12 mouse cellular contexts compared by ENCODE assay signal in genomic region chr7:29726860-29727259, GRCm38 (mm10). TPM values are rescaled to one million over a fixed set of nuclear protein-coding genes. Genes with fewer than 3 reads are reported as not detected.
A peak's percentile ranks its signal among the peaks of the same experiment; 100 is the strongest.
DNase-seq lines count a peak whose midpoint lies in the region; ATAC-seq and TF ChIP-seq lines count a peak whose summit lies in the region.
"Not testable (repeated sequence)": the region's sequence is repeated elsewhere in the genome, so short reads cannot be mapped to it uniquely, and the experiment has no call there.
"Had no signal": no experiment of that assay in that cellular context is flagged by ENCODE, and none has a peak within 500 bp of the region (broad histone marks: within the 10 kb centered on the region; RNA-seq: fewer than 3 reads in every experiment).

Catsperg2 (minus strand) TSS chr7:29727032.

- DNase-seq in ZHBTc4 (ENCODE audit: low read depth, low spot score) = peak; percentile 74
- peak; percentile 19 for DNase-seq in hindbrain, postnatal 0 days (ENCODE audit: low spot score)
- not testable (repeated sequence) for DNase-seq in limb, embryonic 14.5 days (ENCODE audit: low spot score)
- peak; percentile 14 for DNase-seq in midbrain, embryonic 10.5 days (ENCODE audit: low spot score)
- peak; percentile 48 for DNase-seq in testis, postnatal 14 days (ENCODE audit: low spot score)

- not testable (repeated sequence) for ATAC-seq in embryonic facial prominence, embryonic 13.5 days (ENCODE audit: insufficient number of reproducible peaks, insufficient read depth, low FRiP score, low TSS enrichment, low read depth); heart, embryonic 14.5 days (ENCODE audit: insufficient number of reproducible peaks, insufficient read depth, low FRiP score, low read depth); limb, embryonic 14.5 days (ENCODE audit: low FRiP score, low read depth)
- ATAC-seq in hindbrain, postnatal 0 days = 0 out of 2 replicates have a peak, but pooled peaks have one; percentile 18
- peak; percentile 61; the same call in 1 of the 2 replicates for ATAC-seq in neural tube, embryonic 14.5 days (ENCODE audit: low read depth)

- not testable (repeated sequence) for H3K9me3 ChIP-seq in embryonic facial prominence, embryonic 13.5 days; heart, embryonic 14.5 days (ENCODE audit: control insufficient read depth, low read length); hindbrain, postnatal 0 days (ENCODE audit: low read length); limb, embryonic 14.5 days (ENCODE audit: control insufficient read depth, low read length); neural tube, embryonic 14.5 days (ENCODE audit: control insufficient read depth, low read length)
- H3K9me3 ChIP-seq in midbrain, embryonic 10.5 days (replicated peaks) = peaks cover 12% of the 10 kb centered on the region

- H3K27me3 ChIP-seq in embryonic facial prominence, embryonic 13.5 days; heart, embryonic 14.5 days (ENCODE audit: control insufficient read depth, insufficient read depth, low read length); hindbrain, postnatal 0 days (ENCODE audit: insufficient read depth, low read length); limb, embryonic 14.5 days (ENCODE audit: control insufficient read depth, insufficient read depth, low read length); midbrain, embryonic 10.5 days (ENCODE audit: low read depth, poor library complexity, severe bottlenecking); neural tube, embryonic 14.5 days (ENCODE audit: control insufficient read depth, insufficient read depth, low read length): not testable (repeated sequence)

- H3K4me2 ChIP-seq in embryonic facial prominence, embryonic 13.5 days = 0 out of 2 replicates have a peak within 1 kb of the TSS, but pooled peaks have one; percentile 16
- peak within 1 kb of the TSS; percentile 2 for H3K4me2 ChIP-seq in heart, embryonic 14.5 days (ENCODE audit: low read length)
- H3K4me2 ChIP-seq in hindbrain, postnatal 0 days (ENCODE audit: low read depth, low read length); neural tube, embryonic 14.5 days (ENCODE audit: low read depth, low read length): not testable (repeated sequence)
- peak within 1 kb of the TSS; percentile 3; the same call in 1 of the 2 replicates for H3K4me2 ChIP-seq in limb, embryonic 14.5 days (replicated peaks; ENCODE audit: low read depth, low read length, severe bottlenecking)

- not testable (repeated sequence) for TF ChIP-seq CTCF in hindbrain, postnatal 0 days (IDR thresholded peaks at IDR 0.05; ENCODE audit: low read depth)

- not testable (repeated sequence) for TF ChIP-seq POLR2A in limb, embryonic 14.5 days (IDR thresholded peaks at IDR 0.05; ENCODE audit: borderline replicate concordance, extremely low read depth, insufficient read depth, insufficient read length)

- H3K4me1 ChIP-seq in embryonic facial prominence, embryonic 13.5 days; heart, embryonic 14.5 days (ENCODE audit: control insufficient read depth in 2 of 2, insufficient read depth in 2 of 2, low read length in 2 of 2); hindbrain, postnatal 0 days (ENCODE audit: insufficient read depth, low read length); limb, embryonic 14.5 days (ENCODE audit: control insufficient read depth, insufficient read depth, low read length); midbrain, embryonic 10.5 days; neural tube, embryonic 14.5 days (ENCODE audit: control insufficient read depth, insufficient read depth, low read length): not testable (repeated sequence)

- not testable (repeated sequence) for H3K36me3 ChIP-seq in embryonic facial prominence, embryonic 13.5 days; heart, embryonic 14.5 days (ENCODE audit: control insufficient read depth, insufficient read depth, low read length); hindbrain, postnatal 0 days (ENCODE audit: insufficient read depth, low read length); limb, embryonic 14.5 days (ENCODE audit: control insufficient read depth, insufficient read depth, low read length); midbrain, embryonic 10.5 days; neural tube, embryonic 14.5 days (ENCODE audit: control insufficient read depth, insufficient read depth, low read length)

- not testable (repeated sequence) for H3K4me3 ChIP-seq in embryonic facial prominence, embryonic 13.5 days; heart, embryonic 14.5 days (ENCODE audit: control insufficient read depth in 1 of 2, insufficient read depth in 1 of 2, low read depth in 1 of 2, low read length in 2 of 2); hindbrain, postnatal 0 days (ENCODE audit: low read length); limb, embryonic 14.5 days (replicated peaks; ENCODE audit: low read length); midbrain, embryonic 10.5 days; neural tube, embryonic 14.5 days (ENCODE audit: low read depth, low read length)

- 57% methylated on average over 11 of the region's 11 CpGs for WGBS in embryonic facial prominence, embryonic 13.5 days
- 52% methylated on average over 11 of the region's 11 CpGs for WGBS in heart, embryonic 14.5 days
- 65% methylated on average over 11 of the region's 11 CpGs for WGBS in hindbrain, postnatal 0 days
- WGBS in limb, embryonic 14.5 days = 54% methylated on average over 11 of the region's 11 CpGs
- 65% methylated on average over 11 of the region's 11 CpGs for WGBS in midbrain, embryonic 10.5 days
- WGBS in neural tube, embryonic 14.5 days = 55% methylated on average over 11 of the region's 11 CpGs

- not testable (repeated sequence) for H3K9ac ChIP-seq in embryonic facial prominence, embryonic 13.5 days; heart, embryonic 14.5 days (ENCODE audit: low read length); hindbrain, postnatal 0 days (replicated peaks; ENCODE audit: low read length); limb, embryonic 14.5 days (ENCODE audit: low read depth, low read length, severe bottlenecking); neural tube, embryonic 14.5 days (replicated peaks; ENCODE audit: low read depth, low read length)

- not testable (repeated sequence) for H3K27ac ChIP-seq in embryonic facial prominence, embryonic 13.5 days; heart, embryonic 14.5 days (replicated peaks in 1 of 2; ENCODE audit: control insufficient read depth in 1 of 2, insufficient read depth in 1 of 2, low read depth in 2 of 2, low read length in 2 of 2); hindbrain, postnatal 0 days; limb, embryonic 14.5 days (replicated peaks; ENCODE audit: low read depth, low read length); midbrain, embryonic 10.5 days (replicated peaks); neural tube, embryonic 14.5 days (ENCODE audit: low read depth, low read length)

RNA-seq across cellular contexts. Expression of gene Catsperg2, which starts in this region (rescaled TPM):
- not detected in 2 replicates for polyA plus RNA-seq in embryonic facial prominence, embryonic 13.5 days (2015; fragmentation: Nextera tagmentation; extraction: Ambion mirVana)
- polyA plus RNA-seq in heart, embryonic 14.5 days (2014; fragmentation: Nextera tagmentation; extraction: Ambion mirVana) = not detected in 2 replicates
- total RNA-seq in hindbrain, postnatal 0 days (2014; rRNA removed) = 0.11 and 0.37 TPM in 2 replicates
- polyA plus RNA-seq in hindbrain, postnatal 0 days (2015; fragmentation: Nextera tagmentation; extraction: Ambion mirVana) = 0.28 and 0.41 TPM in 2 replicates
- polyA plus RNA-seq in limb, embryonic 14.5 days (2012; rRNA removed) = 0.04 and 0.13 TPM in 2 replicates
- polyA plus RNA-seq in limb, embryonic 14.5 days (2014; fragmentation: Nextera tagmentation; extraction: Ambion mirVana) = not detected in 2 replicates
- 0.05 and 0.06 TPM in 2 replicates for polyA plus RNA-seq in midbrain, embryonic 10.5 days (2016; fragmentation: Nextera tagmentation; extraction: Ambion mirVana)
- polyA plus RNA-seq in neural tube, embryonic 14.5 days (2014; fragmentation: Nextera tagmentation; extraction: Ambion mirVana) = 0.18 and 0.19 TPM in 2 replicates
- total RNA-seq: gastrocnemius, adult 18-20 months; liver, adult 2 months had no signal
- polyA plus RNA-seq: heart, postnatal 0 days; liver, adult 2 months; small intestine, adult 2 months had no signal

Comparison
In these comparisons a context has a peak if more than half of its experiments do, and no peak if none do; other contexts are left out.
1. Peak in DNase-seq and ATAC-seq in hindbrain, postnatal 0 days; RNA of the gene not detected or under 1 TPM.
2. Peak in DNase-seq in midbrain, embryonic 10.5 days; RNA of the gene not detected or under 1 TPM.
3. Peak in ATAC-seq in neural tube, embryonic 14.5 days; RNA of the gene not detected or under 1 TPM.